ENCODE assay signal across 27 mouse cellular contexts in genomic region chr13:60491948-60492464, GRCm38 (mm10).
DNase-seq lines count a peak whose midpoint lies in the region; ATAC-seq and TF ChIP-seq lines count a peak whose summit lies in the region.
"Had no signal": no experiment of that assay in that cellular context is flagged by ENCODE, and none has a peak within 500 bp of the region (broad histone marks: within the 10 kb centered on the region; RNA-seq: fewer than 3 reads in every experiment).

No protein-coding gene starts in this region.

- 0 out of 2 replicates have a peak, but pooled peaks cover 5% of the 10 kb centered on the region for H3K27me3 ChIP-seq in liver, embryonic 15.5 days
- H3K27me3 ChIP-seq in liver, embryonic 11.5 days (replicated peaks; ENCODE audit: control insufficient read depth, insufficient read depth, low read length): no peaks in the 10 kb centered on the region
- H3K27me3 ChIP-seq in forebrain, postnatal 0 days (ENCODE audit: insufficient read depth, low read length): no peaks in the 10 kb centered on the region
- H3K27me3 ChIP-seq: forebrain, embryonic 13.5 days; hindbrain, embryonic 13.5 days had no signal

- H3K27ac ChIP-seq in liver, embryonic 15.5 days (replicated peaks): no peak overlapping the region
- no peak overlapping the region for H3K27ac ChIP-seq in liver, embryonic 11.5 days (ENCODE audit: low read depth, low read length)
- H3K27ac ChIP-seq in forebrain, postnatal 0 days (ENCODE audit: low read depth, low read length): no peak overlapping the region
- H3K27ac ChIP-seq: forebrain, embryonic 10.5 days; forebrain, embryonic 13.5 days; gastrocnemius, adult 2 months; heart, adult 2 months; heart, embryonic 10.5 days; heart, embryonic 13.5 days; hindbrain, embryonic 10.5 days; hindbrain, embryonic 13.5 days had no signal

- H3K4me3 ChIP-seq in liver, embryonic 15.5 days (replicated peaks): no peak overlapping the region
- no peak overlapping the region for H3K4me3 ChIP-seq in liver, embryonic 11.5 days (ENCODE audit: low read depth, low read length)
- no peak overlapping the region for H3K4me3 ChIP-seq in forebrain, postnatal 0 days (ENCODE audit: low read depth, low read length)
- H3K4me3 ChIP-seq: forebrain, embryonic 10.5 days; forebrain, embryonic 13.5 days; gastrocnemius, adult 2 months; heart, adult 2 months; heart, embryonic 10.5 days; heart, embryonic 13.5 days; hindbrain, embryonic 10.5 days; hindbrain, embryonic 13.5 days had no signal

- TF ChIP-seq CTCF in forebrain, postnatal 0 days (IDR thresholded peaks at IDR 0.05; ENCODE audit: low read depth): no peak

- H3K9ac ChIP-seq in liver, embryonic 15.5 days: no peak overlapping the region
- no peak overlapping the region for H3K9ac ChIP-seq in liver, embryonic 11.5 days (ENCODE audit: low read depth, low read length)
- no peak overlapping the region for H3K9ac ChIP-seq in forebrain, postnatal 0 days
- H3K9ac ChIP-seq: forebrain, embryonic 13.5 days; heart, embryonic 13.5 days; hindbrain, embryonic 13.5 days had no signal

- no peak for ATAC-seq in liver, embryonic 15.5 days (ENCODE audit: insufficient read depth)
- no peak for ATAC-seq in liver, embryonic 11.5 days (replicated peaks; ENCODE audit: low FRiP score)
- ATAC-seq in granulocyte monocyte progenitor cell, adult 5-6 weeks (replicated peaks; ENCODE audit: poor library complexity, severe bottlenecking): peak; percentile 79
- ATAC-seq in megakaryocyte progenitor cell, adult 5-6 weeks (replicated peaks; ENCODE audit: poor library complexity): peak; percentile 76
- no peak for ATAC-seq in forebrain, postnatal 0 days
- ATAC-seq: CD4-positive, CD25-positive, alpha-beta regulatory T cell, adult 4 months; forebrain, embryonic 13.5 days; forebrain, embryonic 16.5 days; hindbrain, embryonic 16.5 days; inflammation-experienced regulatory T-cells, adult 6 months had no signal

- H3K9me3 ChIP-seq in liver, embryonic 15.5 days (replicated peaks): no peaks in the 10 kb centered on the region
- H3K9me3 ChIP-seq in liver, embryonic 11.5 days (ENCODE audit: control insufficient read depth, low read length): no peaks in the 10 kb centered on the region
- no peaks in the 10 kb centered on the region for H3K9me3 ChIP-seq in forebrain, postnatal 0 days (ENCODE audit: low read length)
- H3K9me3 ChIP-seq: forebrain, embryonic 13.5 days; heart, embryonic 10.5 days; heart, embryonic 13.5 days; hindbrain, embryonic 13.5 days had no signal

- 0 out of 2 replicates have a peak, but pooled peaks cover 3% of the 10 kb centered on the region for H3K4me1 ChIP-seq in liver, embryonic 15.5 days (replicated peaks)
- no peaks in the 10 kb centered on the region; the same call in 1 of the 2 replicates for H3K4me1 ChIP-seq in liver, embryonic 11.5 days (replicated peaks; ENCODE audit: control insufficient read depth, insufficient read depth, low read length)
- peaks cover 9% of the 10 kb centered on the region; the same call in 1 of the 2 replicates for H3K4me1 ChIP-seq in forebrain, postnatal 0 days (ENCODE audit: insufficient read depth)

- H3K36me3 ChIP-seq in liver, embryonic 15.5 days (replicated peaks): no peaks in the 10 kb centered on the region
- H3K36me3 ChIP-seq in liver, embryonic 11.5 days (ENCODE audit: control insufficient read depth, insufficient read depth, low read length): no peaks in the 10 kb centered on the region
- H3K36me3 ChIP-seq in forebrain, postnatal 0 days (ENCODE audit: insufficient read depth): no peaks in the 10 kb centered on the region
- H3K36me3 ChIP-seq: forebrain, embryonic 10.5 days; heart, embryonic 10.5 days; heart, embryonic 13.5 days; hindbrain, embryonic 10.5 days; hindbrain, embryonic 13.5 days had no signal

- DNase-seq in liver, embryonic 11.5 days (ENCODE audit: low spot score): no peak
- peak; percentile 52 for DNase-seq in retina, postnatal 1 day
- no peak for DNase-seq in retina, embryonic 14.5 days (ENCODE audit: low spot score)
- DNase-seq in forebrain, postnatal 0 days: no peak
- DNase-seq: adrenal gland, adult 8-10 months; adrenal gland, postnatal 25 days; cerebellum, adult 11-12 months; cerebellum, adult 8-10 months; cerebellum, postnatal 10 days; cerebellum, postnatal 36 days; gastrocnemius, adult 2 months; gastrocnemius, postnatal 14 days; heart, adult 2 months; heart, postnatal 14 days had no signal

- WGBS in liver, embryonic 15.5 days (ENCODE audit: insufficient replicate concordance): 21% methylated on average over 16 of the region's 16 CpGs
- 44% methylated on average over 16 of the region's 16 CpGs for WGBS in liver, embryonic 11.5 days
- 91% methylated on average over 16 of the region's 16 CpGs for WGBS in forebrain, postnatal 0 days

- peak overlapping the region; percentile 13; the same call in 1 of the 2 replicates for H3K4me2 ChIP-seq in liver, embryonic 15.5 days
- no peak overlapping the region for H3K4me2 ChIP-seq in liver, embryonic 11.5 days
- no peak overlapping the region for H3K4me2 ChIP-seq in forebrain, postnatal 0 days (ENCODE audit: low read depth)
- H3K4me2 ChIP-seq: forebrain, embryonic 13.5 days; heart, embryonic 13.5 days; hindbrain, embryonic 13.5 days had no signal

Comparison
In these comparisons a context has a peak if more than half of its experiments do, and no peak if none do; other contexts are left out.
1. ATAC-seq: peak in granulocyte monocyte progenitor cell, adult 5-6 weeks (single experiment) and megakaryocyte progenitor cell, adult 5-6 weeks (single experiment); none in liver, embryonic 15.5 days (single experiment), liver, embryonic 11.5 days (single experiment) and forebrain, postnatal 0 days (single experiment).